Mouse (Mus musculus) heart, adult 8-10 months (tissue): ENCODE measurements at regions not wholly inside any gene's neighbourhood (a gene's known extent, or its start where the extent isn't known, plus 50 kb on each side); places are given as distances from the start of the nearest gene placed in this dataset.

Experiments
- DNase-seq: peaks from one replicate; pipeline ENCODE4 v3.0.0; 2022; ENCODE audit warnings: low spot score

DNA sequence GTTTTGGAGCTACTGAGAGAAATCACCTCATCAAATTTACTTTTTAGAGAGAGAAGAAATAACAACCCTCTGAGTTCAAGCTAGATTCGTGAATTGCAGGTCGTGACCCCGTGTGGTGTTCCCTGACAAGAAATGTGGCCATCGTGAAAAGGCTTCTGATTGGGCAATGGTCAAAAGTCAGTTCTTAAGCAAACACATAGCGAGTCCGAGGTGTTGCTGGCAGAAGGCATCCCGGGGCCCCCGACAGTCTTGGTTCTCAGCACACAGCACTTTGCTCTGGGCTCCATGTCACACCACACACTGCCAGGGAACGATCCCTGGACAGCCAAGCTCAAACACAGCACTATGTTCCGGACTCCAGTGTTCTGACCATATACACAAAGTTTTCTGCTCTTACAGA, 320.0 kb downstream of the Etnk1 start:
- DNase-seq: no peak

DNA sequence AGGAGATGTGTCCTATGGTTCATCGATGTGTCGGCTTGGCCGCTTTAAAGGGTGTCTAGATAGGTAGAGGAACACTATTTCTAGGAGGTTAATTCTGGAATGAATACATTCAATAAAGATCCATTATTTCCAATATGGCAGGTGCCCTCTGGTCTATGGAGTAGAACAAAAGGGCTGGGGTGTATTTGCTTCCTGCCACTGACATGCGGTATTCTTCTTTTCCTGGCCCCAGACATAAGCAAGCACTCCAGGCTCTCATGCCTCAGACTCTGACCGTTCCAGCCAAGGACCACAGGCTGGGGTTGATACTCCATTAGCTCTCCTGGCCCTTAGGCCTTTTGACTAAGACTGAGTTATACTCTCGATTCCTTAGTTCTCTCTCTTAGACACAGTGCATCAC, 323.0 kb downstream of the Etnk1 start:
- no peak for DNase-seq

DNA sequence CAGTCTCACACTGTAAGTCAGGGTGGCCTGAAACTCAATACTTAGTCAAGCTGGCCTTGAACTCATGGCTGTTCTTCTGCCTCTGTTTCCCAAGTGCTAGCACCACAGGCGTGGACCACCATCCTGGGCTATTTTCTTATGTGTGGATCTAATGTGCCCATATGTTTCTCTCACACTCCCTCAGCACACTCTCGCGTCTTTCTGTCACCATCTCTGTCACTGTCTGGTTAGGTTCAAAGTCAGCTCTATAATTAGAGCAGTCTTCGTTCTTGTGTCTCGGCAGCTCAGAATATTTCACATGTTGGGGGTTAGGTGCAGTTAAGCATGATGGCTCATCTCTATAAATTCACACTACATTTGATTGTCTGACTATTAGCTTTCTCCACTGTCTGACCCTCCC, 324.4 kb downstream of the Etnk1 start:
- DNase-seq: no peak

DNA sequence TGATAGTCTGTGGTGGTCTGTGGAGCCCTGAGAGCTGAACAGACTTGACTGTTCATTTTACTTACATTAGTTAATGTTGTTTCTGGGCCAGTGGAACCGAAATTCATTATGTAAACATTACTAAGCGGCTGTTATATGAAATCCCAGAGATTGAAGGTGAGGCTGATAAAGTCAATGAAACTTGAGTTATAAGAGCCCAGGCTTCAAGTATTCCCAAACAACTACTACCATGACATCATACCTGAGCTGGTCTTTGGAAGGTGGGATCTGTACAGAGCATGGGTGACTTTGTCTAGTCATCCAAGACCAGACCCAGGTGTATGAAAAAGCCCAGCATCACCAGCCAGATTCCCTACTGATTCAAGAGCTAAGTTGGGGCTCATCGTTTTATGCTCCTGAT, 326.5 kb downstream of the Etnk1 start:
- no peak for DNase-seq

GRCm38 (mm10) chr6:143494341-143494740, 327.3 kb downstream of the Etnk1 start:
- no peak for DNase-seq

- no peak for DNase-seq
These were observed 327.9 kb downstream of the Etnk1 start for GRCm38 (mm10) chr6:143494886-143495285.

- no peak for DNase-seq
These were observed 331.7 kb downstream of the Etnk1 start for GRCm38 (mm10) chr6:143498764-143499163.

DNA sequence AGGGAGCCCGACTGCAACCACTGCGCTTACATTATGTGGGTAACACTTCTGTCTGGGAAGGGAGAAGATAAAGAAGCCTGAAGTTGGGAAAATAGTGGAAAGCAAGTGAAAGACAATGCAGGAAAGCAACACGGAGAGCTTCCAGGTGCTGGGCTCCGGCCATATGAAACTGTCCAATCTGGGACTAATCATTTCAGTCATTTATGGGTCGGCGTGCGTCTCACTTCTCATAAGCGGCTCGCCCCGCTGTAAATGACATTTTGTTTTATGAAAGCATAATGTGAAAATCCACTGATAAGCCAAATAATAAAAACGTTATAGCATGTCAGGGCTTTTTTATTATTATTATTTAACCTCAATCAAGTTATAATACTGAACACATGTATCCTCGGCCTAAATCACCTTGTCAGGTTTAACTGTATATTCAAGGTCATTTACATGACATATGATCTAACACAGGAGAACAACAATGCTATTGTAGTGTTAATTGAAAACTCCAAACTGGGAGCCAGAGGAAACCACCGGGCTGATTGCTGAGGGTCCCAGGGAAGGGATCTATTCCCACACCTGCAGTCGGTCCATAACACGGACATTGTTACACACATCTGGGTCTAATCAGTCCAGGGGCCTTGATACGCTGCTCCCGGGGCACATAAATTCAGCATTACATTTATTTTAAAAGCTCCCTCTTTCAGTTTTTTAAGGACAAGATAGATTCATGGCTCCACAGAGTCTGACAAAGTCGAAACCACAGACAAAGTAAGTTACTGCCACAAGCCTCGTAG, 332.4 kb downstream of the Etnk1 start:
- DNase-seq: no peak

- DNase-seq: no peak
These were observed 335.8 kb downstream of the Etnk1 start for GRCm38 (mm10) chr6:143502803-143503202.

DNA sequence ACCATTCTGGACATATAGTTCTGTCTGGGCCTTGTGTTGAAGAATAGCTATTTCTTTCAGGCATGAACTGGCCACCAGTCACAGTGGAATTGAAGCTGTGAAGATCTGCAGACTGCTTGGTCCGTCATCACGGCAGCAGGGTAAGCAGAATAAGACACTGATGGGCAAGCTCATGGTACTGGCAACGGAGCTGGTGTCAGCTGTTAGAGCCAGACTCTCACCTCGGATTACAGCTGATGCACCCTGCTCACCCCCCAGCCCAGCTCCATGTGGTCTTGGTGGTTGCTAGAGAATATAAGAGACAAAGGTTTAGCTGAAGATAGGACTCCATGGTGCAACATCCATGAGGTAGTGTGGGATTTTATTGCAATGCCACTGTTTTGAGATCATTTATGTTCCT, 336.9 kb downstream of the Etnk1 start:
- DNase-seq: no peak

DNA sequence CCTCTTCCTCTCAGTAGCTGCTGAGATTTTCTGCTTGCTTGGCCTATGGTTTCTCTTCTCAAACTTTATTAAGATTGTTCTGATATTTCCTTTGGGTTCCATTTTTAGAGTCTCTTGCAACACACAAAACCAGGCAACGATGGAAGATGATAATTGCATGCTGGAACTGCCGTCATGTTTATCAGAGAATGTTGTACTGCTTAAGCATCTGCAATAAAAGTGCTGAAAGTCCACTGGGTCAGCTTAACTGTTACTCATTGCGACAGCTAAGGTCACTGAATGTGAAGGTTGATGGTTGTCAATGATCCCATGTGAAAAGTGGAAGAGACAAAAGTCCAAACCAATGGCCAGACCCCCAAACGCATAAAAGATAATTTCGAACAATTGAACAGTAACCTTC, 346.4 kb downstream of the Etnk1 start:
- no peak for DNase-seq

- no peak for DNase-seq
These were observed 348.1 kb downstream of the Etnk1 start for GRCm38 (mm10) chr6:143515137-143515536.

DNA sequence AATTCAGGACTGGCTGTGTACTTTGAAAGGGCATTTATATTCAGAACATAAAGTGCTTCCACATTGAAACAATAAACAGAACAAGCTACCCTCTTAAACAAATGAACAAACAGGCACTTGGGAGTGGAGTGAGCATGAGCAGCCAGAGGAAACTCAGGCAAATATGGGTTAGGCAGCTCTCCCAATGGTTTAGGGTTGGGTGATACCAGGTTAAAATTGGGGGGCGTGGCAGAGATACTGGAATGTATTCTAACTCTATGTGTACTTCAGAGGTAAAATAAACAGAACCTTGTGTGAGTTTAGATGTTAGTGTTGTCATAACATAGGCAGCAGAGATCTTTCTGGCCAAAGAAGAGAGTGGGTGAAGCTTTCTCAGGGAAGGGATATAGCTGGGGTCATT, 349.7 kb downstream of the Etnk1 start:
- no peak for DNase-seq

- peak; percentile 9 for DNase-seq
These were observed 351.5 kb downstream of the Etnk1 start for GRCm38 (mm10) chr6:143518476-143518875.

- DNase-seq: no peak
These were observed 352.6 kb downstream of the Etnk1 start for GRCm38 (mm10) chr6:143519668-143520067.

DNA sequence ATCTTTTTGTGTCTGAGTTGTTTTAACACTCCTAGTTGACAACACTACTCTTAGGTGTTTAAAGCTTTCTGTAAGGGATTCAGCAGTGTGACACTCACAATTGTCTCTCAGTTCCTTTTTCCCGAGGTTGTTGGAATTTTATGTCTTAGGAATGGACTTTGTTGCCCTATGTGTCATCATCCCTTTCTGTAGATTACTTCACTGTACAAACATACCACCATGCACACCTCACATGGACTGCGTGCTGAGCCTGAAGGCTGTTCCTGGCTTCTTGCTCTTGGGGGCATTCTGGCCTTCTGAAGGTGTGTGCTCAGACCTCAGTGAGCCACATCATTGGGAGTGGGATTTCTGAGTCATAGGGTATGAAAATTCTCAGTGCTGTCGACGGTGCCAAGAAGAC, 358.1 kb downstream of the Etnk1 start:
- no peak for DNase-seq

- no peak for DNase-seq
These were observed 361.9 kb downstream of the Etnk1 start for GRCm38 (mm10) chr6:143528898-143529297.

GRCm38 (mm10) chr6:143530372-143531224, 363.6 kb downstream of the Etnk1 start:
- DNase-seq: peak; percentile 28

GRCm38 (mm10) chr6:143531477-143531876, 364.5 kb downstream of the Etnk1 start:
- DNase-seq: no peak

DNA sequence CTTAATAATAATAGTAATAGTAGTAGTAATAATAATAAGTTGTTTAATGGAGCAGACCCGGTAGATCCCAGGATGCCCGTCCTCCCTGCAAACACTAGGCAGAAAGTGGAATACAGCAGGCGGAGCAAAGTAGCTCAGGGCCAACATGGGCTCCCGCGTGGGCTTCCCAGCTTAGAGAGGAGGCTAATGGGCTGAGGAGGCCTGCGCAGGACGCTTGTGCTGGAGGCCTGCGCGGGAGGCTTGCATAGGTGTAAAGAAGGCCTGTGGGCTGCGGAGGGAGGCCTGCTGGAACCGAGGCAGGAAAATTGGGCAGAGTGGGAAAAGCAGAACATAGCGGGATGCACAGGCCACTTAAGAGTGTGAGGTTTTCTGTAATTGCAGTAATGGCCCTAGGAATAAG, 365.4 kb downstream of the Etnk1 start:
- DNase-seq: no peak

DNA sequence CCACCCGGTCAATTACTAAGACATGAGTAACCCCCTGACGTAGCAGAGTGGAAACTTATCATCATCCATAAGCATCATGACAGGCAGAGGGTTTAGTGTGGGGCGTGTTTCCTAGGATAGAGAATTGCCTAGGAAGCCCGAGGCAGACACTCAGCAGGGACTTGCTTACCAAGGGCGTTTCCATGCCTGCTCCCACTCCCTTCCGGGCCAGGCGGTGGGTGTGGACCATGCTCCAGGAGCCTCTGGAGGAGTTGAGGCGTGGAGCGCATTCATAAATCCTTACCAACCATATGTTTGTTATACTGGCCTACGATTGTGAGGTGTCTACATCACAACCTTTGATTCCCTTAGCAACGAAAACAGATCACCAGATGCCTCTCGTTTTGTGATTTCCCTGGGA, 368.2 kb downstream of the Etnk1 start:
- no peak for DNase-seq

- no peak for DNase-seq
These were observed 368.7 kb downstream of the Etnk1 start for GRCm38 (mm10) chr6:143535726-143536125.
